Mouse (Mus musculus) MEL (cell line): Measurements from ENCODE around the gene Kcnj9. TPM values are rescaled to one million over a fixed set of nuclear protein-coding genes. Genes with fewer than 3 reads are reported as not detected.

ENCODE experiments used
- DNase-seq: peaks from one replicate; pipeline ENCODE4 v3.0.0; 2011; ENCODE audit warnings: low read depth, low spot score
- H3K27ac ChIP-seq: 2 replicates; pipeline ENCODE4 v1.5.1; 2012; ENCODE audit warnings: low read depth, mild to moderate bottlenecking, control low read depth, low read length, moderate library complexity; ENCODE audit not compliant: control insufficient read depth
- H3K27me3 ChIP-seq, 2 experiments: fragments of 150-350 bp in 1 of 2; sonication (generic) in 1 of 2; 2 replicates each; pipeline ENCODE4 v1.6.1; 2012; ENCODE audit warnings: low read length in 2 of 2, mild to moderate bottlenecking in 2 of 2, improper control_type of control experiment in 1 of 2, moderate library complexity in 1 of 2; ENCODE audit not compliant: insufficient read depth in 2 of 2, control insufficient read depth in 1 of 2
- H3K36me3 ChIP-seq, 2 experiments: 2 replicates each; pipeline ENCODE4 v1.6.1; 2012 to 2014; ENCODE audit warnings: low read length in 2 of 2, improper control_type of control experiment in 1 of 2, inconsistent platforms in 1 of 2, mild to moderate bottlenecking in 1 of 2; ENCODE audit not compliant: insufficient read depth in 2 of 2, control insufficient read depth in 1 of 2
- H3K4me1 ChIP-seq, 2 experiments: fragments of 150-350 bp in 1 of 2; sonication (generic) in 1 of 2; 2 replicates each; pipeline ENCODE4 v1.6.1; 2012; ENCODE audit warnings: low read length in 2 of 2, improper control_type of control experiment in 1 of 2, mild to moderate bottlenecking in 1 of 2; ENCODE audit not compliant: insufficient read depth in 2 of 2, control insufficient read depth in 1 of 2
- H3K4me3 ChIP-seq, 2 experiments: fragments of 150-350 bp in 1 of 2; sonication (generic) in 1 of 2; 2 replicates each; pipeline ENCODE4 v1.5.1; 2012; ENCODE audit warnings: low read depth in 2 of 2, low read length in 2 of 2, mild to moderate bottlenecking in 2 of 2, moderate library complexity in 2 of 2, control low read depth in 1 of 2, improper control_type of control experiment in 1 of 2; ENCODE audit not compliant: control insufficient read depth in 1 of 2, insufficient read depth in 1 of 2
- H3K79me2 ChIP-seq: 2 replicates; pipeline ENCODE4 v1.6.1; 2012; ENCODE audit warnings: mild to moderate bottlenecking, low read length, moderate library complexity; ENCODE audit not compliant: control insufficient read depth, poor library complexity, insufficient read depth
- H3K9ac ChIP-seq: 2 replicates; pipeline ENCODE4 v1.6.1; 2012; ENCODE audit warnings: low read depth, mild to moderate bottlenecking, control low read depth, low read length, moderate library complexity; ENCODE audit not compliant: control insufficient read depth, poor library complexity, severe bottlenecking
- H3K9me3 ChIP-seq: fragments of 150-350 bp; sonication (generic); replicated peaks from 2 replicates; pipeline ENCODE4 v1.6.1; 2012; ENCODE audit warnings: mild to moderate bottlenecking, low read length, improper control_type of control experiment, moderate library complexity; ENCODE audit not compliant: insufficient read depth
- ELF1 ChIP-seq: IDR thresholded peaks from 2 replicates; pipeline ENCODE4 v1.6.1; 2014; ENCODE audit warnings: low read depth, mild to moderate bottlenecking, inconsistent platforms, low read length, improper control_type of control experiment, moderate library complexity
- EP300 ChIP-seq, 2 experiments: IDR thresholded peaks; 2 replicates each; pipeline ENCODE4 v1.6.1; 2011; ENCODE audit warnings: improper control_type of control experiment in 2 of 2, low read length in 2 of 2, low read depth in 1 of 2, mild to moderate bottlenecking in 1 of 2
- ETS1 ChIP-seq: IDR thresholded peaks from 2 replicates; pipeline ENCODE4 v1.6.1; 2012; ENCODE audit warnings: low read depth, mild to moderate bottlenecking, inconsistent platforms, low read length, improper control_type of control experiment, moderate library complexity
- GABPA ChIP-seq: IDR thresholded peaks from 2 replicates; pipeline ENCODE4 v1.6.1; 2012; ENCODE audit warnings: low read depth, mild to moderate bottlenecking, inconsistent platforms, low read length, improper control_type of control experiment, moderate library complexity
- GATA1 ChIP-seq: IDR thresholded peaks from 2 replicates; pipeline ENCODE4 v1.6.1; 2011; ENCODE audit warnings: low read depth, low read length, improper control_type of control experiment
- KAT2A ChIP-seq: conservative IDR thresholded peaks from 2 replicates; pipeline ENCODE4 v1.6.1; 2012; ENCODE audit warnings: low read depth, low read length, improper control_type of control experiment, inconsistent platforms
- MAX ChIP-seq: IDR thresholded peaks from 2 replicates; pipeline ENCODE4 v1.6.1; 2011; ENCODE audit warnings: low read length, improper control_type of control experiment
- MAZ ChIP-seq: IDR thresholded peaks from 2 replicates; pipeline ENCODE4 v1.6.1; 2012; ENCODE audit warnings: low read depth, mild to moderate bottlenecking, inconsistent platforms, low read length, improper control_type of control experiment
- MXI1 ChIP-seq: IDR thresholded peaks from 2 replicates; pipeline ENCODE4 v1.6.1; 2011; ENCODE audit warnings: mild to moderate bottlenecking, low read depth, low read length, improper control_type of control experiment
- NELFE ChIP-seq: IDR thresholded peaks from 2 replicates; pipeline ENCODE4 v1.6.1; 2011; ENCODE audit warnings: low read depth, low read length, improper control_type of control experiment
- NRF1 ChIP-seq: IDR thresholded peaks from 2 replicates; pipeline ENCODE4 v1.6.1; 2014; ENCODE audit warnings: low read depth, mild to moderate bottlenecking, inconsistent platforms, low read length, improper control_type of control experiment, moderate library complexity; ENCODE audit not compliant: poor library complexity, insufficient read depth, severe bottlenecking
- POLR2A ChIP-seq, 2 experiments: IDR thresholded peaks; 2 replicates each; pipeline ENCODE4 v1.6.1; 2011 to 2012; ENCODE audit warnings: low read length in 2 of 2, mild to moderate bottlenecking in 2 of 2, control low read depth in 1 of 2, improper control_type of control experiment in 1 of 2, low read depth in 1 of 2, moderate library complexity in 1 of 2; ENCODE audit not compliant: control insufficient read depth in 1 of 2, insufficient read depth in 1 of 2, poor library complexity in 1 of 2
- POLR2AphosphoS5 ChIP-seq: IDR thresholded peaks from 2 replicates; pipeline ENCODE4 v1.6.1; 2012; ENCODE audit warnings: low read depth, borderline replicate concordance, mild to moderate bottlenecking, inconsistent platforms, low read length, moderate library complexity, mixed read lengths
- RCOR1 ChIP-seq: IDR thresholded peaks from 2 replicates; pipeline ENCODE4 v1.6.1; 2012; ENCODE audit warnings: low read depth, mild to moderate bottlenecking, inconsistent platforms, low read length, improper control_type of control experiment
- SIN3A ChIP-seq: IDR thresholded peaks from 2 replicates; pipeline ENCODE4 v1.6.1; 2012; ENCODE audit warnings: low read length, improper control_type of control experiment, inconsistent platforms
- SMC3 ChIP-seq: IDR thresholded peaks from 2 replicates; pipeline ENCODE4 v1.6.1; 2011; ENCODE audit warnings: low read depth, low read length, improper control_type of control experiment
- TBP ChIP-seq: IDR thresholded peaks from 2 replicates; pipeline ENCODE4 v1.8.0; 2011; ENCODE audit warnings: low read depth, low read length, improper control_type of control experiment
- TCF12 ChIP-seq: IDR thresholded peaks from 2 replicates; pipeline ENCODE4 v1.6.1; 2014; ENCODE audit warnings: low read depth, mild to moderate bottlenecking, inconsistent platforms, low read length, improper control_type of control experiment, moderate library complexity
- UBTF ChIP-seq: IDR thresholded peaks from 2 replicates; pipeline ENCODE4 v1.6.1; 2012; ENCODE audit warnings: low read depth, mild to moderate bottlenecking, inconsistent platforms, low read length, improper control_type of control experiment, moderate library complexity, borderline replicate concordance; ENCODE audit not compliant: insufficient read depth
- USF1 ChIP-seq: IDR thresholded peaks from 2 replicates; pipeline ENCODE4 v1.6.1; 2014; ENCODE audit warnings: low read depth, mild to moderate bottlenecking, inconsistent platforms, low read length, improper control_type of control experiment, moderate library complexity
- ZMIZ1 ChIP-seq: IDR thresholded peaks from 2 replicates; pipeline ENCODE4 v1.6.1; 2012; ENCODE audit warnings: low read depth, mild to moderate bottlenecking, inconsistent platforms, low read length, improper control_type of control experiment, moderate library complexity
- ZNF384 ChIP-seq: IDR thresholded peaks from 2 replicates; pipeline ENCODE4 v1.6.1; 2012; ENCODE audit warnings: low read depth, mild to moderate bottlenecking, inconsistent platforms, low read length, improper control_type of control experiment
- polyA plus RNA-seq, 2 experiments: library from polyadenylated mRNA; stranded (reverse) in 1 of 2; unstranded in 1 of 2; fragments of >175 nt in 1 of 2; fragments of >200 nt in 1 of 2; gene quantifications; 2 replicates each; pipeline versions ENCODE4 v1.2.1 to v1.2.4; 2012; ENCODE audit warnings: low replicate concordance in 2 of 2, low read depth in 1 of 2; ENCODE audit not compliant: insufficient read length in 2 of 2, insufficient read depth in 1 of 2, missing spikeins in 1 of 2
- total RNA-seq: library from RNA; depleted of rRNA; stranded (reverse); fragments of 300-350 nt; gene quantifications from 2 replicates; pipeline ENCODE4 v1.2.3, GENCODE M21; 2012

Gene Kcnj9
- total and polyA plus RNA-seq, 3 experiments: 0.08 TPM; not detected in 2

DNA sequence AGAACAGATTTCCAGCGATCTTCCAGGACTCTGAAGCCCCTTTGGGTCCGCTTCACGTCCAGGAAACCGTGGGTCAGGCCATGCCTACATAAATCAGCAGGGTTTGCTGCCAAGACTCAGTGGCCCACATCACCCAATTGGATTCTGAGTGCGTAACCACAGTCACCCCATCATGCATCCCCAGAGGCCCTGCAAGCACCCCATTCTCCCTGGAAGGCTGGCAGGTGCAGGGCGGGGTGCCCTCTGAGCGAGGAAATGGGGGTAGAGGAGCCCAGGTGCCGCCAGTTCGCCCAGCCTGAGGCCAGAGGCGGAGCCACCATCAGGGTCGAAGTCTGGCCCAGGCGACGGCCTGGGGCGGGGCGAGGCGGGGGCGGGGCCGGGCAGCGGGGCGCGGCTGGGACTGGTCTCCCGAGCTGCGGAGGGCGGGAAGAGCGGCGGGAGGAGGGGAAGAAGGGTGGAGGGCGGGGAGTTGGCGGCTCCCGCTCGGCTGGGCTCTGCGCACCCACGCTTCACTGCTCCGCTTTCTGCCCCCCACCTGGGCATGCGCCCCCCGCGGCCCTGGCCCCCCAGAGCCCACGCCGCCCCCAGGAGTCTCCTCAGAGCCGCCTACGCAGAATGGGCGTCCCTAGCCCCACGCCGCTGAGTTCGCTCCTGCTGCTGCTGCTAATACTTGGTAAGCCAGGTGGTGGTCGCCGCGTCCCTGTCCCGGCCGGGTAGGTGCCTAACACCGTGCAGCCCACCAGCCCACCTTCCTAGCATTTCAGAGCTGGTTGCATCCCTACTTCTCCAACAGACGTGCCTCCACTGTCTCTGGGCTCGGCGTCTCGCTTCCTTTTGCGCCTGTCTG lies 17.0 kb downstream of the Kcnj9 start:
- Histone ChIP-seq H3K36me3 (0 out of 4 replicates have a peak, but pooled peaks cover 0 to 3% of the 10 kb centered on the region in 2 experiments), H3K9ac (peak overlapping the region; percentile 90), H3K79me2 (peaks cover 22% of the 10 kb centered on the region), H3K27ac (peak overlapping the region; percentile 62), H3K4me3 (peak overlapping the region; percentile 86 to 93), H3K9me3 (no peaks in the 10 kb centered on the region)
- DNase-seq: peak; percentile 89
- TF ChIP-seq MAX (no peak), TBP (0 out of 2 replicates have a peak, but pooled peaks have one; percentile 1), ZMIZ1 (no peak), SMC3 (0 out of 2 replicates have a peak, but pooled peaks have one; percentile 3), ZNF384 (no peak), GABPA (no peak), NELFE (peak; percentile 22; the same call in 1 of the 2 replicates), SIN3A (peak; percentile 3; the same call in 1 of the 2 replicates), NRF1 (peak; percentile 56; the same call in 1 of the 2 replicates), MAZ (no peak; the same call in 1 of the 2 replicates), TCF12 (0 out of 2 replicates have a peak, but pooled peaks have one; percentile 13), POLR2A (IDR thresholded peaks at IDR 0.05; ENCODE audit: control insufficient read depth in 1 of 2, insufficient read depth in 1 of 2, low read depth in 1 of 2, low read length in 2 of 2, poor library complexity in 1 of 2) (peak; percentile 33 to 56; a peak in 2 of 4 replicates), POLR2AphosphoS5 (no peak), EP300 (IDR thresholded peaks at IDR 0.05; ENCODE audit: low read depth in 1 of 2, low read length in 2 of 2) (no peak)
- TF ChIP-seq, all 39 proteins: peak for 7
- Histone ChIP-seq H3K4me1 (peaks cover 2 to 10% of the 10 kb centered on the region in 2 experiments), H3K27me3 (no peaks in the 10 kb centered on the region)

GRCm38 (mm10) chr1:172311248-172311906 lies 17.7 kb downstream of the Kcnj9 start:
- peak overlapping the region; percentile 55 for H3K9ac ChIP-seq
- no peak for TF ChIP-seq POLR2AphosphoS5
- TF ChIP-seq USF1: no peak
- TF ChIP-seq KAT2A: 0 out of 2 replicates have a peak, but pooled peaks have one; percentile 23
- TF ChIP-seq UBTF: no peak
- TF ChIP-seq SMC3: no peak
- 0 out of 2 replicates have a peak, but pooled peaks have one; percentile 43 for TF ChIP-seq TBP
- peak; percentile 66; the same call in 1 of the 2 replicates for TF ChIP-seq SIN3A
- peak; percentile 51 for TF ChIP-seq ELF1
- peak; percentile 76 for TF ChIP-seq RCOR1
- peak; percentile 37; the same call in 1 of the 2 replicates for TF ChIP-seq GATA1
- 0 out of 2 replicates have a peak, but pooled peaks have one; percentile 12 for TF ChIP-seq MAX
- peak; percentile 56; the same call in 1 of the 2 replicates for TF ChIP-seq MXI1
- TF ChIP-seq POLR2A (IDR thresholded peaks at IDR 0.05; ENCODE audit: control insufficient read depth in 1 of 2, insufficient read depth in 1 of 2, low read depth in 1 of 2, low read length in 2 of 2, poor library complexity in 1 of 2): peak in 1 of 2 experiments; percentile 50; a peak in 2 of 4 replicates
- TF ChIP-seq MAZ: 0 out of 2 replicates have a peak, but pooled peaks have one; percentile 6
- TF ChIP-seq ETS1: no peak; the same call in 1 of the 2 replicates
- TF ChIP-seq EP300 (IDR thresholded peaks at IDR 0.05; ENCODE audit: low read depth in 1 of 2, low read length in 2 of 2): peak; percentile 42 to 69; a peak in 3 of 4 replicates
- H3K27me3 ChIP-seq: no peaks in the 10 kb centered on the region
- no peaks in the 10 kb centered on the region for H3K9me3 ChIP-seq
- peaks cover 2 to 10% of the 10 kb centered on the region in 2 experiments for H3K4me1 ChIP-seq
- peak overlapping the region; percentile 61 to 83 for H3K4me3 ChIP-seq
- H3K27ac ChIP-seq: peak overlapping the region; percentile 62
- H3K36me3 ChIP-seq: 0 out of 4 replicates have a peak, but pooled peaks cover 0 to 3% of the 10 kb centered on the region in 2 experiments
- H3K79me2 ChIP-seq: peaks cover 22% of the 10 kb centered on the region
- DNase-seq: peak; percentile 90
